In genomic region chr1:193327686-193328085, GRCm38 (mm10) we compare ENCODE assay signal across 24 mouse cellular contexts. TPM values are rescaled to one million over a fixed set of nuclear protein-coding genes. Genes with fewer than 3 reads are reported as not detected.
DNase-seq lines count a peak whose midpoint lies in the region; ATAC-seq and TF ChIP-seq lines count a peak whose summit lies in the region.
"Had no signal": no experiment of that assay in that cellular context is flagged by ENCODE, and none has a peak within 500 bp of the region (broad histone marks: within the 10 kb centered on the region; RNA-seq: fewer than 3 reads in every experiment).

No protein-coding gene starts in this region.

- 64% methylated on average over 5 of the region's 5 CpGs for WGBS in heart, embryonic 10.5 days
- WGBS in kidney, postnatal 0 days: 61% methylated on average over 5 of the region's 5 CpGs
- 59% methylated on average over 5 of the region's 5 CpGs for WGBS in liver, postnatal 0 days (ENCODE audit: insufficient replicate concordance)
- 78% methylated on average over 5 of the region's 5 CpGs for WGBS in forebrain, embryonic 11.5 days

- no peak overlapping the region for H3K9ac ChIP-seq in kidney, postnatal 0 days (ENCODE audit: low read depth, low read length)
- no peak overlapping the region; the same call in 1 of the 2 replicates for H3K9ac ChIP-seq in liver, postnatal 0 days (replicated peaks)
- no peak overlapping the region for H3K9ac ChIP-seq in forebrain, embryonic 11.5 days (ENCODE audit: low read length)
- H3K9ac ChIP-seq: embryonic facial prominence, embryonic 12.5 days; embryonic facial prominence, embryonic 15.5 days; forebrain, embryonic 12.5 days; forebrain, embryonic 15.5 days; hindbrain, embryonic 12.5 days; hindbrain, embryonic 15.5 days had no signal

- H3K4me2 ChIP-seq in kidney, postnatal 0 days (ENCODE audit: low read length): no peak overlapping the region
- H3K4me2 ChIP-seq in liver, postnatal 0 days (ENCODE audit: low read depth, low read length): no peak overlapping the region
- no peak overlapping the region for H3K4me2 ChIP-seq in forebrain, embryonic 11.5 days (ENCODE audit: low read depth, low read length, severe bottlenecking)
- H3K4me2 ChIP-seq: embryonic facial prominence, embryonic 12.5 days; embryonic facial prominence, embryonic 15.5 days; forebrain, embryonic 12.5 days; forebrain, embryonic 15.5 days; heart, embryonic 11.5 days; hindbrain, embryonic 12.5 days; hindbrain, embryonic 15.5 days had no signal

- no peak for TF ChIP-seq CTCF in kidney, postnatal 0 days (IDR thresholded peaks at IDR 0.05; ENCODE audit: low read depth)
- TF ChIP-seq CTCF in liver, postnatal 0 days (IDR thresholded peaks at IDR 0.05; ENCODE audit: low read depth): no peak

- peaks cover 25% of the 10 kb centered on the region for H3K27me3 ChIP-seq in heart, embryonic 10.5 days (ENCODE audit: insufficient read depth, poor library complexity, severe bottlenecking)
- H3K27me3 ChIP-seq in kidney, postnatal 0 days (ENCODE audit: insufficient read depth, low read length): no peaks in the 10 kb centered on the region
- no peaks in the 10 kb centered on the region for H3K27me3 ChIP-seq in liver, postnatal 0 days (ENCODE audit: insufficient read depth, low read length)
- H3K27me3 ChIP-seq in forebrain, embryonic 11.5 days (ENCODE audit: control insufficient read depth, insufficient read depth, low read length): no peaks in the 10 kb centered on the region
- H3K27me3 ChIP-seq: embryonic facial prominence, embryonic 15.5 days; forebrain, embryonic 12.5 days; forebrain, embryonic 15.5 days; hindbrain, embryonic 12.5 days; hindbrain, embryonic 15.5 days had no signal

- H3K27ac ChIP-seq in heart, embryonic 10.5 days: no peak overlapping the region
- H3K27ac ChIP-seq in kidney, postnatal 0 days: peak overlapping the region; percentile 31; the same call in 1 of the 2 replicates
- H3K27ac ChIP-seq in liver, postnatal 0 days (ENCODE audit: low read depth): peak overlapping the region; percentile 97
- no peak overlapping the region for H3K27ac ChIP-seq in forebrain, embryonic 11.5 days (ENCODE audit: low read depth, low read length)
- H3K27ac ChIP-seq: embryonic facial prominence, embryonic 12.5 days; embryonic facial prominence, embryonic 15.5 days; forebrain, embryonic 12.5 days; forebrain, embryonic 15.5 days; heart, adult 2 months; hindbrain, embryonic 12.5 days; hindbrain, embryonic 15.5 days had no signal

- no peaks in the 10 kb centered on the region for H3K9me3 ChIP-seq in heart, embryonic 10.5 days
- no peaks in the 10 kb centered on the region for H3K9me3 ChIP-seq in kidney, postnatal 0 days (replicated peaks; ENCODE audit: low read length)
- no peaks in the 10 kb centered on the region for H3K9me3 ChIP-seq in liver, postnatal 0 days (ENCODE audit: low read length)
- no peaks in the 10 kb centered on the region for H3K9me3 ChIP-seq in forebrain, embryonic 11.5 days (ENCODE audit: control insufficient read depth, low read length)
- H3K9me3 ChIP-seq: embryonic facial prominence, embryonic 12.5 days; embryonic facial prominence, embryonic 15.5 days; forebrain, embryonic 12.5 days; forebrain, embryonic 15.5 days; hindbrain, embryonic 12.5 days; hindbrain, embryonic 15.5 days had no signal

- H3K4me1 ChIP-seq in heart, embryonic 10.5 days: peaks cover 34% of the 10 kb centered on the region
- H3K4me1 ChIP-seq in kidney, postnatal 0 days (replicated peaks; ENCODE audit: insufficient read depth, low read length): no peaks in the 10 kb centered on the region
- H3K4me1 ChIP-seq in liver, postnatal 0 days (ENCODE audit: insufficient read depth): peaks cover 8% of the 10 kb centered on the region; the same call in 1 of the 2 replicates
- no peaks in the 10 kb centered on the region for H3K4me1 ChIP-seq in forebrain, embryonic 11.5 days (replicated peaks; ENCODE audit: control insufficient read depth, insufficient read depth, low read length)
- H3K4me1 ChIP-seq: embryonic facial prominence, embryonic 12.5 days; embryonic facial prominence, embryonic 15.5 days had no signal

- ATAC-seq in kidney, postnatal 0 days (replicated peaks; ENCODE audit: low FRiP score, low read depth): no peak
- ATAC-seq in liver, postnatal 0 days: peak; percentile 26
- no peak for ATAC-seq in forebrain, embryonic 11.5 days (replicated peaks; ENCODE audit: low FRiP score)
- ATAC-seq: activated CD4-positive, CD25-positive, alpha-beta regulatory T cell, adult 4 months; forebrain, embryonic 15.5 days had no signal

- H3K4me3 ChIP-seq in heart, embryonic 10.5 days: no peak overlapping the region
- H3K4me3 ChIP-seq in kidney, postnatal 0 days (replicated peaks; ENCODE audit: low read depth, low read length): no peak overlapping the region
- no peak overlapping the region for H3K4me3 ChIP-seq in liver, postnatal 0 days (ENCODE audit: low read depth, low read length)
- no peak overlapping the region for H3K4me3 ChIP-seq in forebrain, embryonic 11.5 days (ENCODE audit: low read depth, low read length)
- H3K4me3 ChIP-seq: embryonic facial prominence, embryonic 12.5 days; embryonic facial prominence, embryonic 15.5 days; forebrain, embryonic 12.5 days; forebrain, embryonic 15.5 days; heart, adult 2 months; hindbrain, embryonic 12.5 days; hindbrain, embryonic 15.5 days had no signal

- no peak for TF ChIP-seq EP300 in liver, postnatal 0 days (IDR thresholded peaks at IDR 0.05; ENCODE audit: low read depth)

- DNase-seq in heart, adult 11 months: peak; percentile 80
- no peak for DNase-seq in heart, embryonic 10.5 days (ENCODE audit: low spot score)
- DNase-seq in kidney, postnatal 0 days (ENCODE audit: low spot score): no peak
- DNase-seq in kidney, postnatal 10 days: no peak
- DNase-seq in liver, postnatal 0 days: peak; percentile 38
- DNase-seq in liver (no peak), adipocyte (ENCODE audit: low spot score) (peak; percentile 52)
- DNase-seq in forebrain, embryonic 11.5 days (ENCODE audit: low spot score): no peak
- DNase-seq: adrenal gland, postnatal 10 days; adrenal gland, postnatal 36 days; cerebellum, adult 11 months; cerebellum, adult 2 months; cerebellum, adult 9-11 months; cerebellum, postnatal 25 days; gastrocnemius, postnatal 25 days; heart, adult 2 months had no signal

- no peaks in the 10 kb centered on the region for H3K36me3 ChIP-seq in heart, embryonic 10.5 days
- no peaks in the 10 kb centered on the region for H3K36me3 ChIP-seq in kidney, postnatal 0 days (ENCODE audit: insufficient read depth, low read length)
- no peaks in the 10 kb centered on the region for H3K36me3 ChIP-seq in liver, postnatal 0 days (replicated peaks; ENCODE audit: insufficient read depth, low read length)
- no peaks in the 10 kb centered on the region for H3K36me3 ChIP-seq in forebrain, embryonic 11.5 days (ENCODE audit: control insufficient read depth, insufficient read depth, low read length)
- H3K36me3 ChIP-seq: embryonic facial prominence, embryonic 12.5 days; embryonic facial prominence, embryonic 15.5 days; forebrain, embryonic 12.5 days; forebrain, embryonic 15.5 days; hindbrain, embryonic 12.5 days; hindbrain, embryonic 15.5 days had no signal

RNA-seq across cellular contexts. Expression of gene Camk1g, which starts 42.4 kb away (rescaled TPM):
- 7.2 and 8.3 TPM in 2 replicates for polyA plus RNA-seq in heart, embryonic 10.5 days (2016; fragmentation: Nextera tagmentation; extraction: Ambion mirVana)
- 6.8 and 8.5 TPM in 2 replicates for polyA plus RNA-seq in kidney, postnatal 0 days (2015; fragmentation: Nextera tagmentation; extraction: Ambion mirVana)
- polyA plus RNA-seq in liver, postnatal 0 days (2015; fragmentation: Nextera tagmentation; extraction: Ambion mirVana): 0.15 and 0.24 TPM in 2 replicates
- 15.0 and 17.4 TPM in 2 replicates for polyA plus RNA-seq in forebrain, embryonic 11.5 days (2014; fragmentation: Nextera tagmentation; extraction: Ambion mirVana)
- polyA plus RNA-seq: activated CD4-positive, CD25-positive, alpha-beta regulatory T cell, adult 4 months had no signal

RNA-seq across cellular contexts. Expression of gene G0s2, which starts 54.7 kb away (rescaled TPM):
- polyA plus RNA-seq in heart, embryonic 10.5 days (2016; fragmentation: Nextera tagmentation; extraction: Ambion mirVana): 36.1 and 44.0 TPM in 2 replicates
- polyA plus RNA-seq in kidney, postnatal 0 days (2015; fragmentation: Nextera tagmentation; extraction: Ambion mirVana): 47.6 and 48.9 TPM in 2 replicates
- 269 and 386 TPM in 2 replicates for polyA plus RNA-seq in liver, postnatal 0 days (2015; fragmentation: Nextera tagmentation; extraction: Ambion mirVana)
- 6.5 and 6.8 TPM in 2 replicates for polyA plus RNA-seq in forebrain, embryonic 11.5 days (2014; fragmentation: Nextera tagmentation; extraction: Ambion mirVana)

Comparison
In these comparisons a context has a peak if more than half of its experiments do, and no peak if none do; other contexts are left out.
1. DNase-seq: peak in heart, adult 11 months (single experiment), liver, postnatal 0 days (single experiment) and adipocyte (single experiment); none in heart, embryonic 10.5 days (single experiment), kidney, postnatal 0 days (single experiment), kidney, postnatal 10 days (single experiment), liver (single experiment) and forebrain, embryonic 11.5 days (single experiment).
2. H3K27ac ChIP-seq: peak in kidney, postnatal 0 days (single experiment) and liver, postnatal 0 days (single experiment); none in heart, embryonic 10.5 days (single experiment) and forebrain, embryonic 11.5 days (single experiment).